Mouse (Mus musculus) spleen, adult 12 weeks (tissue): ENCODE results near the gene Mtmr12.

Source experiments
- DNase-seq: peaks from one replicate; pipeline ENCODE4 v3.0.0; 2022; ENCODE audit warnings: low spot score

Gene Mtmr12

DNA sequence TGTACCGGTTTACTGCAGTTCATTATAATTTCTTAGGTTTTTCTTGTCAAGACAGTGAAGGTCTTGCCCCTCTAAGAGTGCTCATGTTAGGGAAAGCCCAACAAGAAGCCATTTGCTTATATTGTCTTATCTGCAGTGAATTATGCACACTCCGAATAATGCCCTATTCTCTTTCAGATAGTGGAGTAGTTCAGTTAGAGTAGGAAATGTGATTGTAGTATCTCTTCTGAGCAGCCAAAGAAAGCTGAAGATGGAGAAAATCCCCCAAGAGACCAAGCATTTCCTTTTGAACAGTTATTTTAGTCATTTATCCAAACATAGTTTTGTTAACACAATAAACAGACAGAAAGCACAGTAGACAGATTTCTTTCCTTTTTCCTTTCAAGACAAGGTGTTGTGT lies 32.1 kb downstream of the Mtmr12 start:
- no peak for DNase-seq

DNA sequence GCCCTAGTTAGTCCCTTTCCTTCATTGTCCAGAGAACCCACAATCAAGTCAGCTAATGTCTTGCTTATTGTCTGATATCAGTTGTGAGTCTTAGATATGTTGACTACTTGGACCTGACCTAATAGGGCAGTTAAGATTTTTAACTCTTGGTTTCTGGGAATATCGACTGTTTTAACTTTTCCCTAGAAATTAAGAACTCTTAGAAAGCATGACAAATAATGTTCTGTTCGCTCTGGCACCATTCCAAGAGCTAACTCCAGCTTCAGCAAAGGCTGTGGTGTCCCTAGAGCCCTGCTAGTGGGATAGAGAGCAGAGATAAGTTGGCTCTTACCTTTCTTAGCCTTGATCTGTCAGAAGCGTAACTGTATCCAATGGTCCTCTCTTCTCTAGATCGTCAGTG lies 32.7 kb downstream of the Mtmr12 start:
- no peak for DNase-seq

- no peak for DNase-seq
These were observed 33.5 kb downstream of the Mtmr12 start for GRCm38 (mm10) chr15:12238337-12238736.

DNA sequence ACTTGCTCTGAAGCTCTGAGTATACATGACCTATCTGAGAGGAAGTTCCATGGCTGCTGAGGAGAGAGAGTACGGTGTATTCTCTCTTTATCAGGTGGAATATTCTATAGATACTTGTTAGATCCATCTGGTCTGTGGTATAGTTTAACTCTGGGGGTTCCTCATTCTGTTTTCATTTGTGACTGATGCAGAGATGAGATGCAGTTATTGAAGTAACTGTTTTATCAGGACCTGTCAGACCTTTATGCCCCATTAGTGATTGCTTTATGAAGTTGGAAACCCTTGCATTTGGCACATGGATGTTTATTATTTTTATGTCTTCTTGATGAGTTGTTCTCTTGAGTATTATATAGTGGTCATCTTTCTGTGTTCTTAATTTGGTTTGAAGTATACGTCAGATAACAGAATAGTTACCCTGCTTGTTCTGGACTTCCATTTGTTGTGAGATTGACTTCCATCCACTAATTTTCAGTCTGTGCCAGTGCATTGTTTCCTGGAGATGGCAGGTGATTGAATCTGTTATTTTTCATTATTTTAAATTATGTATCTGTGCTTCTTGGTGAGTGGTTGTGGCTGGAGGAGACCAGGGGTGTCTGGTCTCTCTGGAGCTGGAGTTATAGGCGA lies 36.0 kb downstream of the Mtmr12 start:
- DNase-seq: no peak

DNA sequence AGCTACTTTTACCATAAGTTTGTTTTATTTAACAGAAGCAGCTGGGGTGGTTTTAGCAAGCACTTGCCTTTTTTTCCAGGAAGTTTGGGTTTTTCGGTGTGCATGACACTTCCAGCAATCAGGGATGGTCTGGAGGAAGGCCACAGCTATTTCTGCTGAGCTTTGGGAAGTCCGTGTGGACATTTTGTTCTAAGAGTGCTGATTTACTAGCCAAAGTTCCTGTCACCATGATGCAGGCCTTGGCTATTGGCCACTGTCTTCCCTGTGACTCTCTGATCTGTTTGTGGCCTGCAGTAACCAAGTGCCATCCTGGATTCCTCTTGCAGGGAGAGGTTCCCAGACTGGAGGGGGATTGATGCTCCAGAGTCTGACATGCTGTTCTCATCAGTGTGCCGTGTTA lies 39.0 kb downstream of the Mtmr12 start:
- no peak for DNase-seq

- no peak for DNase-seq
These were observed 40.9 kb downstream of the Mtmr12 start for GRCm38 (mm10) chr15:12245580-12246359.

- DNase-seq: no peak
These were observed 41.7 kb downstream of the Mtmr12 start for GRCm38 (mm10) chr15:12246360-12247158.

DNA sequence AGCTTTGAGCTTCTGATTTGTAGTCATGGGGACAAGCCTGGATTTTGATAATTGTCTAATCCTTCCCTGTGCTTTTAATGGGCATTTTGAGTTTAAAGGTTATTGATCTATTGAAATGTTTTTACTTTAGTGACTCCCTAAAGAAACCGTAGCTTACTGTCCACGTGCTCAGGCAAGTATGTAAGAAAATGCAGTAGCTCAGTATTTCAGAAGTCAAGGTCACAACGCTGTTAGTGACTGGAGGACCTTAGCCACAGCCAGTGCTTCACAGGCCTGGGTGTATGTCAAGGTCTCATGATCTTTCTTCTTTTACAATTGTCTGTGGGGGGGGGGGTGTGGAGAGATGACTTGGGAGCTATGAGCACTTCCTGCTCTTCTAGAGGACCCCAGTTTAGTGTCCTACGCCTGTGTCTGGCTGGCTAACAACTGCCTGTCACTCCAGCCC lies 42.4 kb downstream of the Mtmr12 start:
- DNase-seq: no peak

GRCm38 (mm10) chr15:12248279-12248678 lies 43.5 kb downstream of the Mtmr12 start:
- no peak for DNase-seq

- no peak for DNase-seq
These were observed 45.5 kb downstream of the Mtmr12 start for GRCm38 (mm10) chr15:12250350-12250749.

DNA sequence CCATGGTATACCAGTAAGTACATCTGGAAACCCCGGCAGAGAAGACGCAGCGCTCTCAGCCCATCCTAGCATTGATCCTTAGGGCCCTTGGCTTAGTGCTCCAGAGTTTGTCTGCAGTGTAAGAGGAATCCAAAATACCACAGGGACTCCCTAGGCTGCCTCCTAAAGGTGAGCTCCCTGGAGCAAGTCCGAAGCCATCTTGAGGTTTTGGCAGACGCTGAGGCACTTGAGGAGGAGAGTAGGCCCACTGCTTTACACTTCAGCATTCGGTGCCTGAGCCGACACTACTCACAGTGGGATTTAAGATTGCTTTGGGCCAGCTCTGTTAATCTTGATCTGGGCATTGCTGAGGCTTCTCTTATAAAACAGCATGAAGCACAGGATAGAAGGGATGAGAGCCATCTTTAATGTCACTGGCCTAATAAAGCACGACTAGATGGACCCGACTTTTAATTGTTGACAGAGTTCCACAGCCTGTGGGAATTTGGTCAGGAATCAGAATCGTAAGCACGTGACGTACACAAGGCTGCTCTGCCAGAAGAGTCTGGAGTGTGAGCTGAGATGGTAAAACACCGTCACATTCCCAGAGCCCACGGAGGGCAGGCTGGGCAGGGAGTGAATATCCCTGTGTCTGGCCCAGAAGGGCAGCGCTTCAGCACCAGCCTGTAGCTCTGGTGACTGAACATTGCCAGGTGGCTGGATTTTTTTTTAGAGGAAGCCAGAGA lies 46.8 kb downstream of the Mtmr12 start:
- DNase-seq: no peak

GRCm38 (mm10) chr15:12252141-12252489 lies 47.3 kb downstream of the Mtmr12 start:
- DNase-seq: no peak

- no peak for DNase-seq
These were observed 53.1 kb downstream of the Mtmr12 start for GRCm38 (mm10) chr15:12257730-12258494.

DNA sequence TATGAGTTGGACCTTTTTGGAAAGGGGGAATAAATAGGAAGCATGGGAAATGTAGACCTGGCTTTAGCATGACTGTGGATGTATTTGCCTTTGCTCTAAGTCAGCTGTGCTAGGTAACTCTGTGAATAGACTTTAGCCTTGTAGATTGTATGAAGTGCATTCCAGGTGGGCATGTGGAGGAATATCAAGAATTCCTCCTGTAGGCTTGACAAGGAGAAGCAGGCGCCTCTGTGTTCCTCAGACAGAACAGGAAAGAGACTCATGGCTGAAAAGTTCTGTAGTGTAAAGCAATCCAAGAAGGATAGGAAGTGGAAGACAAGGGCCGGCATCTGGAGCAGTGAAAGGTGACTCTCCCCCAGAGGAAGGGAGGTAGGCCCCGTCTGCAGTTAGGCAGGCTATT lies 58.2 kb downstream of the Mtmr12 start:
- DNase-seq: no peak

- DNase-seq: no peak
These were observed 61.6 kb downstream of the Mtmr12 start for GRCm38 (mm10) chr15:12266460-12266859.

DNA sequence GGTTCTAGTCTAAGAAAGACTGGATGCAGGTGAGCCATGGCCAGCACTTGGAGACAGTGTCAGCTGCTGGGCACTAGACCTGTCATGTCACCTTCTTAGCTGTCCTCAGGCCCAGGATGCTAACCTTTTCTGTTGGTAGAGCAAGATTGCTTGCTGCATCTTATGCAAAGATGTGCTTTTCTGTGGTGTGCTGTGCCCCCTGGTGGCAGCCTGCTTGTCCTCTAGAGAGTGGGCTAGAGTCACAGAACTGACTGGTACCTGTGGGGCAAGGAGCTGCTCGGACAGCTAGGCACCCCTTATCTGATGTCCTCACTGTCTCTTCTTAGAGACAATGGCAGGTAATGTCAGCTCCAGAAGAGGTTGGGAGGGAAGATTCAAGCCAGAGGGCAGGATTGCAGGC lies 63.2 kb downstream of the Mtmr12 start:
- DNase-seq: peak; percentile 43

DNA sequence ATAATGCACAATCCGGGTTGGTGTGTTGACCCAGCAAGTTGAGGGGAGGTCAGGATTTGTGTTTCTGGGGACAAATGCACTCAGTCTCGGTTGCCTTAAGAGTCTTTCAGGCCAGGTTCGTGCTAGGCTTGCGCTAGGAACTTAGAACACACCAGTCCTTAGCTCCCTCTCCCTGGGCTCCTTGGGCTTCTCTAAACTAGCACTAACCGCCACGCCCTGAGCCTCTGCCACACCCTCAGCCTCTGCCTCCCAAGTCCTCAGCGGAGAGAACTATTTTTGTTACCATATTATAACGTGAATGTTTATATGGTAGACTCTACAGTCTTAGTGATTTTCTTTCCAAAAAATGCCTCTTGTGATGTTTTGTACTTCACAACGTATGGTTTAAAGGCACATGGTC lies 66.5 kb downstream of the Mtmr12 start:
- DNase-seq: no peak

GRCm38 (mm10) chr15:12273325-12274052 lies 68.7 kb downstream of the Mtmr12 start:
- DNase-seq: no peak

DNA sequence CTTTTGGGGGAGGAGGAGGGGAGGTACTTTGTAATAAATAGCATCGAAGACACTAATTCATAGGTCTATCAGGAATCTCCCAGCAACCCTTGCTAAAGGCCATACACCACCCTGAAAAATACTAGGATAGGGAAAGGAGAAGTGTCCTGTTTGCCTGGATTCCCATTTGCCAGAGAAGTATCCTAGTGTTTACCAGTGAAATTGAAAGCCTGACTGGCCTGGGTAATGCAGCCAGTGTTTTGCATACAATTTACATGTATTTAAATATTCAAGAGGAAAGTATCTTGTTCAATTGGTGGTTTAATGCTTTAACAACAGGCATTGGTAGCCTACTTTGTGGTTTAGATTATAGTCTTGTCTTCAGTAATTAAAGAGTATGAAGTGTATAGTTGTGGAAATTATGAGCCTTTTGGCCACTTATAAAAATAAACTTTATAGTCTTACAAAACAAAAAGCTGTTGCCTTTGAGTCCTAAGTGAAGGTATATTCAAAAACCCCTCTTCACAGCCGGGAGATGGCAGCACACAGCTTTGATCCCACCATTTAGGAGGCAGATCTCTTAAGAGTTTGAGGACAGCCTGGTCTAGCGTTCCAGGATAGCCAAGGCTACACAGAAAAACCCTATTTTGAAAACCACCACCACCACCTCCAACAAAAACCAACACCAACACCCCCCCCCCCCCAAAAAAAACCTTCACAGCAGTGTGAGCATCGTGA lies 69.4 kb downstream of the Mtmr12 start:
- no peak for DNase-seq

- no peak for DNase-seq
These were observed 70.3 kb downstream of the Mtmr12 start for GRCm38 (mm10) chr15:12275091-12275623.
